Mouse (Mus musculus) intestine, embryonic 14.5 days (tissue): Measurements from ENCODE around the gene Plxna2. TPM values are rescaled to one million over a fixed set of nuclear protein-coding genes. Genes with fewer than 3 reads are reported as not detected.

Source experiments
- ATAC-seq: fragments of 200-750 bp; cut with Nextera tagmentation; replicated peaks from 2 replicates; pipeline ENCODE4 v1.8.0; 2017; ENCODE audit warnings: low read depth, moderate number of reproducible peaks, moderate TSS enrichment, moderate library complexity; ENCODE audit not compliant: low FRiP score, low TSS enrichment
- DNase-seq: peaks from one replicate; pipeline ENCODE4 v3.0.0-alpha.2; 2018; ENCODE audit warnings: low spot score
- H3K27ac ChIP-seq: fragments of 300-500 bp; sonication (generic); 2 replicates; pipeline ENCODE4 v1.5.1; 2014; ENCODE audit warnings: low read depth, mild to moderate bottlenecking, control low read depth
- H3K27me3 ChIP-seq: fragments of 300-500 bp; sonication (generic); replicated peaks from 2 replicates; pipeline ENCODE4 v1.6.1; 2014; ENCODE audit warnings: low read length, control low read depth; ENCODE audit not compliant: control insufficient read depth, insufficient read depth
- H3K36me3 ChIP-seq: fragments of 300-500 bp; sonication (generic); 2 replicates; pipeline ENCODE4 v1.6.1; 2014; ENCODE audit warnings: low read length, control low read depth; ENCODE audit not compliant: control insufficient read depth, insufficient read depth
- H3K4me1 ChIP-seq: fragments of 300-500 bp; sonication (generic); replicated peaks from 2 replicates; pipeline ENCODE4 v1.6.1; 2014; ENCODE audit warnings: low read length, control low read depth, mixed read lengths; ENCODE audit not compliant: control insufficient read depth, insufficient read depth
- H3K4me2 ChIP-seq: fragments of 300-500 bp; sonication (generic); 2 replicates; pipeline ENCODE4 v1.6.1; 2014; ENCODE audit warnings: low read length
- H3K4me3 ChIP-seq: fragments of 300-500 bp; sonication (generic); 2 replicates; pipeline ENCODE4 v1.5.1; 2014; ENCODE audit warnings: low read depth, low read length, control low read depth, mixed read lengths
- H3K9ac ChIP-seq: fragments of 300-500 bp; sonication (generic); 2 replicates; pipeline ENCODE4 v1.6.1; 2014; ENCODE audit warnings: mild to moderate bottlenecking, low read length
- H3K9me3 ChIP-seq: fragments of 300-500 bp; sonication (generic); 2 replicates; pipeline ENCODE4 v1.6.1; 2016; ENCODE audit warnings: low read length, control low read depth; ENCODE audit not compliant: control insufficient read depth
- WGBS: fragments of 180-500 bp; shearing (Covaris S2); extraction: QIAGEN DNeasy Blood & Tissue Kit; methylation state at CpG from one replicate; pipeline ENCODE4 v1.1.7; 2014; 5-methylcytosine and 5-hydroxymethylcytosine counted together
- polyA plus RNA-seq: library from polyadenylated mRNA; unstranded; fragments of >200 nt; fragmentation: Nextera tagmentation; extraction: Ambion mirVana; gene quantifications from 2 replicates; pipeline ENCODE4 v1.2.1, GENCODE M21; 2014

The Plxna2 gene
- polyA plus RNA-seq, 1 experiment from 2014 or later, result 8.9 TPM

DNA sequence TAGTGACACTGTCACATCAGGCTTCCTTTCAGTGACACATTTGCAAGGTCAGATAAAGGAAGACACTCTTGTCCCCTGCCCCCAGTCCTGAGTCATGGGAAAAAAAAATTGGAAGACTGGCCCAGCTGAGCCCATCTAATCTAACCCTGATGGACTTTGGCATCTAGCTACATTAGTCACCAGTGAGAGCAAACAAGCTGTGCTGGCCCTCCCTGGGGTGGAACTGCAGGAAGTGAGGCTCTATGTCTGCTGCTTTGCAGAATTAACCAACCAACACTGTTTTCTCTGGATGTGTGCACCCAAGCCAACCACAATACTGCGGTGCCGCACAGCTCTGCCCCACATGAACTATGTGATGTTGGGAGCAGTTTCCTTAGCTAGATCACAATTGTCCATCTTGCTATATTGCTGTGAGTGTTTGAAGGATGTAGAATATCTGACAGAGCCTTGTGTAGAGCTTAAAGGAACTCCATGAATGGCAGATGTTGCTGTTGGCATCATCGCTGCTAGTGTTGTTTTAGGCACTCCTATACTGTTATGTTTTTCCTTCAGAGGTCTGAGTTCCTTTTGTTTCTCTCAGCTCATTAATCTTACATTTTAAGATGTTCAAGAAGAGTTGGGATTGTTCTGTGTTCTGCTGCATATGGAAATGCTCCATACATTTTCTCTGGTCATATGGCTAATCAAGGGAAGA, 42.6 kb downstream of the Plxna2 start:
- Histone ChIP-seq H3K9ac (no peak overlapping the region), H3K9me3 (no peaks in the 10 kb centered on the region), H3K4me3 (no peak overlapping the region), H3K4me2 (no peak overlapping the region), H3K27me3 (no peaks in the 10 kb centered on the region), H3K36me3 (no peaks in the 10 kb centered on the region; the same call in 1 of the 2 replicates), H3K4me1 (peaks cover 3% of the 10 kb centered on the region; the same call in 1 of the 2 replicates), H3K27ac (0 out of 2 replicates have a peak overlapping the region, but pooled peaks have one; percentile 57)
- peak; percentile 55 for DNase-seq
- ATAC-seq, result peak; percentile 96
- WGBS, result 79% methylated on average over 3 of the region's 3 CpGs

DNA sequence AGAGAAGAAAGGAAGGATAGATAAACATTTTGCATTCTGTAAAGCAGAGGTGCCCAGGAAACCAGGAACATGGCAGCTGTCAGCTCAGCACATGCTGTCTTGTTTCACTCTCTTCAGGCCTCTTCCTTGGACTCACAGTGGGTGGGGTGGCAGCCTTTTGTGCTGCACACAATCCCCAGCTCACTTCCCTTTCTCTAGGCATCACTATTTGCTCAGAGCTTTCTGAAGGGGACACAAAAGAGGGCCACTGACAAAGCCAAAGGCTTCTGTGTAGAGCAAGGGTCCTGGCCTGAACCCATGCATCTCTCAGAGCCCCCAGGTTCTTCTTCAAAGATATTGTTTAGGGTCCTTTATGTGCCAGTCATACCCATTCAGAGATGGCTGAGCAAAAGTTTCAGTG, 45.0 kb downstream of the Plxna2 start:
- H3K4me2 ChIP-seq, result no peak overlapping the region
- no peak for DNase-seq
- H3K9ac ChIP-seq, result no peak overlapping the region
- H3K9me3 ChIP-seq, result no peaks in the 10 kb centered on the region
- no peak overlapping the region for H3K27ac ChIP-seq
- H3K27me3 ChIP-seq, result no peaks in the 10 kb centered on the region
- H3K4me1 ChIP-seq, result peaks cover 3% of the 10 kb centered on the region; the same call in 1 of the 2 replicates
- no peak overlapping the region for H3K4me3 ChIP-seq
- no peak for ATAC-seq
- no peaks in the 10 kb centered on the region for H3K36me3 ChIP-seq

DNA sequence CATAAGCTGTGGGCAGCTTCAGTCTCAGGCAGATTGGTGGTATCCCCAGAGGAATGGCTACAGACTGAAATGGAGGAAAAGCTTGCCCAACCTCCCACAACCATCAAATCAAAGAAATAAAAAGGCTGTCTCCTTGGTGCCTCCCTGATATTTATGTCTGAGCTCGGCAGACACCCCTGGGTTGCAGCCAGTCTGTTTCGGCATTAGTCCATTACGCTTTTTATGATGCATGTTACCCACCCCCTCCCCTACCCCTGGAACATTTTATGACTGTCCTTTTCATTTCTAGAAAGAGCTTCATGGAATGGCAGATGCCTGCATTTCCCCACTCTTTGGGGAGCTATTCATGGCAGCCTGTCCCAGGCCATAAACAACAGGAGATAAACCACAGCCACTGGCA, 47.7 kb downstream of the Plxna2 start:
- no peak overlapping the region for H3K4me3 ChIP-seq
- H3K27me3 ChIP-seq, result no peaks in the 10 kb centered on the region
- no peaks in the 10 kb centered on the region for H3K9me3 ChIP-seq
- H3K36me3 ChIP-seq, result no peaks in the 10 kb centered on the region
- H3K27ac ChIP-seq, result no peak overlapping the region
- peaks cover under 1% of the 10 kb centered on the region; the same call in 1 of the 2 replicates for H3K4me1 ChIP-seq
- 70% methylated on average over 3 of the region's 3 CpGs for WGBS
- H3K4me2 ChIP-seq, result no peak overlapping the region
- H3K9ac ChIP-seq, result no peak overlapping the region
- no peak for DNase-seq
- no peak for ATAC-seq

DNA sequence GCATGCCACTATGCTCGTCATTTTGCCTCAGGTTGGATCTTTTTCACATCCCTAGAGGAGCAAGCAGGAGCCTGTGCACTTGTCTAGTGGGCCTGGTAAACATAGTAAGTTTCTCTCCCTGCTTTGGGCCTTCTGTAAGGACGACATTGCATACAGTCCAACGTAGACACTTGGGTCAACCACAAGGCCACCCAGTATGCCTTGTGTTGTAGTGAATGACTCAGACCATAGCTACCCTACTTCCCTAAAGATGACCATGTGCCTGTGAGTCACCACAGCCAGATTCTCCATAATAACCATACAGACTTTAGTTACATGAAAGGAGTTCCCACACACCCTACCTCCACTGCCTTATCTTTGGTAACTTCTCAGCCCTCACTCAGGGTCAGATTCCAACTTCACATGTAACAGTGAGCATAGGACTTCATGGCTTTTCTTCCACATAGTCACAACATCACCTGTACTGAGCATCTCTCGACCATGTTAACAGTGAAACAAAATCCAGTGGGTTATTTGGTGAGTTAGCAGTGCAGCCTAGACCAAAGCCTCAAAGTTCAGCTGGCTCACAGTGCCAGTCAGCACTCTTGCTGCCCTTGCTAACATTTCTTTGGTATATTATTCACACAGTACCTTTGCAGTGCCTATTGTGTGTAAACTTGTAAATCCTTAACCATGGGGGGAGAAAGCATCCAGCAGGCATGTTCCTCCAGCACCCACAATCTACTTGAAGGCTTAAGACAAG, 53.9 kb downstream of the Plxna2 start:
- Histone ChIP-seq H3K36me3 (no peaks in the 10 kb centered on the region), H3K4me2 (no peak overlapping the region), H3K4me3 (no peak overlapping the region), H3K9ac (no peak overlapping the region), H3K27me3 (no peaks in the 10 kb centered on the region), H3K27ac (no peak overlapping the region), H3K4me1 (0 out of 2 replicates have a peak, but pooled peaks cover 4% of the 10 kb centered on the region), H3K9me3 (no peaks in the 10 kb centered on the region)
- ATAC-seq (no peak), DNase-seq (no peak)
- 86% methylated on average over 4 of the region's 4 CpGs for WGBS

DNA sequence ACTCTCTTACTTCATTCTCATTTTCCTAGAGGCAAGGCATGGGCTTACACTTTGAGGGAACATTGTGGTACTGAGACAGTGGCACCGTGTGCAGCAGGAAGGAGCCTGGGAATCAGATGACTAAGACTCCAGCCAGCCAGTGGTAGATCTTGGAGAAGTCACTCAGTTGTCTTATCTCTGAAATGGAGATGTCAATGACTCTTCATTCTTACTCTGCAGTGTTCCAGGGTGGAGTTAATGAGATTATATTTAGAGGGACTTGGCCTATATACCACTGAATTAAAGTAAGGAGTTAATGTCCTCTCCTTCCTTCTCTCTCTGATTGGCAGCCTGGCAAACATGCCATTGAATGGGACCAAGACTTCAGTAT, 54.5 kb downstream of the Plxna2 start:
- Histone ChIP-seq H3K4me1 (peaks cover 8% of the 10 kb centered on the region), H3K9me3 (no peaks in the 10 kb centered on the region), H3K9ac (no peak overlapping the region), H3K27ac (no peak overlapping the region), H3K4me3 (no peak overlapping the region), H3K4me2 (no peak overlapping the region), H3K36me3 (no peaks in the 10 kb centered on the region), H3K27me3 (no peaks in the 10 kb centered on the region)
- DNase-seq (no peak), ATAC-seq (no peak)
- 87% methylated on average over 1 of the region's 1 CpGs for WGBS

DNA sequence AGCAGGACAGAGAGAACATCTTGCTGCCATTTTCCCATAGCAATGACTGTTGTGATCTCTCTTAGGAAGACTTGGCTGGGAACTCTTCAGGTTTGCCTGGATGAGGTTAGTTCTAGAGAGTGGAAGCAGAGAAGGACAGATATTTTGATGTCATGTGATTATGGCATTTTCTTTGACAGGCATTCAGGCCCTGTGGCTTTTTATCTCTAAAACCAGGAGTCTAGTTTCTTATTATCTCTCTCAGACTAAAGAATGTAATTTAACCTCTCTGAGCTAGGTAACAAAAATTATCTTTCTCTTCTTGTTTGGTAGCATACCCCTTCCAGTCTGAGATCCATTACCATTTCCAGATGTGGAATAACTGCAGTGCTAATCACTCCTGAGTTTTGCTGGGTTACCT, 55.2 kb downstream of the Plxna2 start:
- Histone ChIP-seq H3K4me3 (no peak overlapping the region), H3K9me3 (no peaks in the 10 kb centered on the region), H3K4me1 (peaks cover 15% of the 10 kb centered on the region), H3K4me2 (no peak overlapping the region), H3K9ac (no peak overlapping the region), H3K27me3 (no peaks in the 10 kb centered on the region), H3K36me3 (no peaks in the 10 kb centered on the region), H3K27ac (no peak overlapping the region)
- DNase-seq (no peak), ATAC-seq (no peak)

DNA sequence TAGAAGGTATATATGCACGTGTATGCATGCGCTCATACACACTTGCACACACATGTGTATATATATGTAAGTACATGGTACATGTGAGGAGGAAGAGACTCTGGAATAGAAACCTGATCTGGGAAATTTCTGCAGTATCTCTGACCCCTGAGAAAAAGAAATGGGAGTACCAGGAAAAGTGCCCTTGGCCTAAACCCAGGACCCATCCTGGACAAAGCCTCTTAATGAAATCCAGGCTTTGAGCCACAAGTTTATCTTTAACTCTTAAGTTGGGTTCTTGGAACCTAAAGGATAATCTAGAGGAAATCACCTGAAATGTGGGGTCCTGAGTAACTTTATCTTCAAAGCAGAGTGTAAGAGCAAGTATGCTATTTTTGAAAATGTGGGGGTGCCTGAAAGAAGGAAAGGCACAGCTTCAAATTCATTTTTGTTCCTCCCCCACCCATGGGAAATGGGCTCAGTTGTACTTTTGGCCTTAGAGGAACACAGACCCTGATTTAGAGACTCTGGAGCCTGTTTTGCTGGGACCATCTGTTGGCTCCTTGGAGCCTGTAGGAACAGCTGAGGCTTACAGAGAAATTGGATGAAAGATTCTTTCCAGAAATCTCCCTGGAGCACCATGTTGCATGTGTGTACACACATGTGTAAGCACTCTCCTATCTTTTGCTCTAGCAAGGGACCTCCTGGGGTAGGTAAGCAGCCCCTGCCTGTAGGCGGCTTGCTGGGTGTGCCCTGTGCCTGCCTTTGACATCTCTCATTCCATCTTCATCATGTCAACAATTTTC, 57.3 kb downstream of the Plxna2 start:
- no peaks in the 10 kb centered on the region for H3K36me3 ChIP-seq
- peak; percentile 35; the same call in 1 of the 2 replicates for ATAC-seq
- no peak overlapping the region for H3K27ac ChIP-seq
- no peaks in the 10 kb centered on the region for H3K9me3 ChIP-seq
- no peaks in the 10 kb centered on the region for H3K27me3 ChIP-seq
- DNase-seq, result no peak
- 85% methylated on average over 3 of the region's 3 CpGs for WGBS
- no peak overlapping the region for H3K9ac ChIP-seq
- H3K4me2 ChIP-seq, result no peak overlapping the region
- H3K4me3 ChIP-seq, result no peak overlapping the region
- peaks cover 21% of the 10 kb centered on the region for H3K4me1 ChIP-seq

DNA sequence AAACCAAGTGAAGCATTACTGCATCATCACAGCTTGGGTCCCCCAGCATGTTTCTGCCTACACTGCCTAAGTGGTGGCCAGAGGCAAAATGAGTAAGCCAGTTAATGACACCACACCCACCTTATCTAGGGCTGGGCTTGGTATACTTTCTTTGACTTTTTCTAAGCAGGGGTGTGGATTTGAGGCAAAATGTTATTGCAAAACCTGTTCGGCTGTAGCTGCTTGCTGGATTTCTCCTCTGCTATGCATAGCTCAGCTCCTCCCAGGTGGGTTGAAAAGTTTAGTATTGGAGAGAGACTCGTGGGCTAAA, 57.8 kb downstream of the Plxna2 start:
- Histone ChIP-seq H3K9me3 (no peaks in the 10 kb centered on the region), H3K27ac (no peak overlapping the region), H3K4me3 (no peak overlapping the region), H3K36me3 (no peaks in the 10 kb centered on the region), H3K4me1 (peaks cover 21% of the 10 kb centered on the region), H3K9ac (no peak overlapping the region), H3K4me2 (no peak overlapping the region), H3K27me3 (no peaks in the 10 kb centered on the region)
- 48% methylated on average over 2 of the region's 2 CpGs for WGBS
- no peak for DNase-seq
- ATAC-seq, result peak; percentile 72
